Mouse (Mus musculus) right cerebral cortex, postnatal 25 days (tissue): Measurements from ENCODE around the gene Ahsa2.
"Not testable (repeated sequence)": the region's sequence is repeated elsewhere in the genome, so short reads cannot be mapped to it uniquely, and the experiment has no call there.

Experiments used
- DNase-seq: peaks from one replicate; pipeline ENCODE4 v3.0.0; 2022

Ahsa2 gene

DNA sequence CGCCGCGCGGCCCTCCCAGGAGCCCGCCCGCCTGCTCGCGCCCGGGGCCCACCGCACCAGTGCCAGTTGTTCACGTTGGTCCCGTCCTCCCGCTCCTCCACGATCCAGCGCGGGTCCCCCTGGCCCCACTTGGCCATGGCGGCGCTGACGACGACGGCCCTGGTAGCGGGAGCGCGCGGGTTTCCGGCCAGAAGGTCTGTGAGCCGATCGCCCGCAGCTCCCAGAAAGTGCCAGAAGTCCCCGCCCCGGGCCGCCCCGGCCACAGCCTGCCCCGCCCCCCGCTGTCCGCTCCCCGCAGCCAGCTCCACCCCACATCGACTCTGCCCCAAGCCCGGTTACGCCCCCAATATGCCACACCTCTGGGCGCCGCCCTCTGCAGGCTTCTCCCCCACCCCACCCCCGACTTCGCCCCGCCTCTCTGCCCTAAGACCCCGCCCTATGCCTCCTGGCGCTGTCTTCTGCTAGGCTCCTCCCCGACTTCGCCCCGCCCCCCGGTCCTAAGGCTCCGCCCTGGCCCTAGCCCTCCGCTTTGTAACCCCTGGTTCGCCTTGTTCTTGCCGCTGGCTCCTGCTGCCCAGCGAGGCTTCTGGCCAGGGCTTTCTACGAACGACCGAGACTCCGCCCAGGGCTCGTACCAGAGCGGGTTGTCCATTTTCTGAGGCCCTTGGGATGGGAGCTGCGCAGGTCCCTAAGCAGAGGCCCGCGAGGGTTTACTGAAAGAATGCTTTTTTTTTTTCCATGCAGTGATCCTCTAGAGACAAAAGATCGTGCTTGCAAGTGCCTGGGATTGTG is at the start of gene Ahsa2:
Ahsa2 (minus strand) TSS at position 313 of the 792 bp plus-strand sequence.
- peak; percentile 91 for DNase-seq

DNA sequence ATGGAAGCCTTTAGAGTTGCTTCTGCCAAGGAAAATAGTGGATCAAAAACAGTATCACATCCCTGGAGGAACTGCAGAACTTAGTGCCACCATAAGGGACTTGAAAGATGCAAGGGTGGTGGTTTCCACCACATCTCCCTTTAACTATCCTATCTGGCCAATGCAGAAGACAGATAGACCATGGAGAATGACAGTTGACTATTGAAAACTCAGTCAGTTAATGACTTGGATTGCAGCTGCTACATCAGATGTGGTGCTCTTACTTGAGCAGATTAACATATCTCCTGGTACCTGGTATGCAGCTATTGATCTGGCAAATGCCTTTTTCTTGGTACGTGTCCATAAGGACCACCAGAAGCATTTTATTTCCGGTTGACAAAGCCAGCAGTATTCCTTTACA is 39.6 kb upstream of the Ahsa2 start:
- DNase-seq: no peak

DNA sequence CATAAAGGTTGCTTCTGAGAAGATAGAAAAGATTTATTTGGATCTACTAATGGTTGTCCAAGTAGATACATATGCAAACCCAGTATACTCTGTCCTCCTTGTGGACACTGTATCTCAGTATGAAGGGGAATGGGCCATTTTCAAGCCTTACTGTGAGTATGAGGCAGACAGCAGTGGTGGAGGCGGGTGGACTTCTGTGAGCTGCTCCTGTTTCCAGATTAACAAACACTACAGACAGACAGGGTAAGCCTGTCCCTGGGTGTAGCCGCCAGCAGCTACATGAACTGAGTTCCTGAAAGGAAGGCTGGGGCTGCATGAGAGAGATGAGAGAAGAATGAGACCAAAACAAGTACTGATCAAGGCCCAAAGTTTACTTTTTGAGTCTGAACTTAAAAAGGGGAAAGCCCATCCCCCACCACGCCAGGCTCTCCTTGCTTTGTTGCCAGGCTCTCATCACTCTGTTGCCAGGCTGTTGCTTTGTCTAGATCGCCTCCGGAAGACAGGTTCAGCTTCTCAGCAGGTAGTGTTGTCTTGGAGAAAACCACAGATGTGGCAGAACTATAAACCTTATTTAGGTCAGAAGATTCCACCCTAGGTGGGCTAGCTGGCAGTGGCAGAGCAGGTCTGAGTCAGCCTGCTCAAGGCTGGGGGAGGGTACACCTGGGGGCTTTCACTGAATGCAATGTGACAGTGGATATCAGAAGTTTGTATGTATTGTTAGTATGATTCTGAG is 22.8 kb upstream of the Ahsa2 start, which contains the start of gene 1700093K21Rik:
1700093K21Rik (minus strand) TSS at position 683 of the 733 bp plus-strand sequence.
- no peak for DNase-seq

DNA sequence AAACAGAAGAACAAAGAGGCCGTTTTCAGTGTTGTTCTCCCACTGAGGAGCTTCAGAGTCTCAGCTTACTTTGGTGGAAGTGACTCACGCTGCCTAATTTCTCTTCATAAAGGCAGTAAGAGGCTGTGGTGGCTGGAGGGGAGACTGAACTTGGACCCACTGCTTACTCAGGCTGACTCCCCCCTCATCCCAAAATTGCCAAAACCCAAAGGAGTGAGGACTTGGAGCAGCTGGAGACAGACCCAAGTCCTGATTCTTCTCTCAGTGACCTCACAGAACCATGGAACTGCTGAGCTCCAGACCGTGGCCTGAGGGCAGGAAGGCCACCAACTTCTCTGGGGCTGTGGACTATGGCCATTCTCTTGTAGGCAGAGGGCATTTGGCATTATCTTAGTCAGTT is 21.2 kb upstream of the Ahsa2 start:
- DNase-seq: no peak

DNA sequence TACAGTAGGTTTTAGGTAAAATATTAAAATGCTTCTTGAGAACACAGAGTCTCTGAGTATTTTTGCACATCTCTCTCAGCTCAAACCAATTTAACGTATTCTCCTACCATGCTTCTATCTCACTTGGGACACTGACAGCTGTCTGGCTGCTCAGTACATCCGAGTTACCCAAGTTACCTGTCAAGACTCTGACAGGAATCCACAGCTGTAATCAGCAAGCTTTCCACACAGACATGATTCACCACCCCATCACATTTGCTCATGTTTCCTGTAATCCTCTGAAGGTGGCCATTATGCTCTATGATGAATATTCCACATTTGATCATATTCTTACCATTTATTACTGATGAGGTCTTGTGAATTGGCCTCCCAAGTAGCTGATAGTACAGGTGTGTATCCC is 17.5 kb upstream of the Ahsa2 start:
- no peak for DNase-seq

DNA sequence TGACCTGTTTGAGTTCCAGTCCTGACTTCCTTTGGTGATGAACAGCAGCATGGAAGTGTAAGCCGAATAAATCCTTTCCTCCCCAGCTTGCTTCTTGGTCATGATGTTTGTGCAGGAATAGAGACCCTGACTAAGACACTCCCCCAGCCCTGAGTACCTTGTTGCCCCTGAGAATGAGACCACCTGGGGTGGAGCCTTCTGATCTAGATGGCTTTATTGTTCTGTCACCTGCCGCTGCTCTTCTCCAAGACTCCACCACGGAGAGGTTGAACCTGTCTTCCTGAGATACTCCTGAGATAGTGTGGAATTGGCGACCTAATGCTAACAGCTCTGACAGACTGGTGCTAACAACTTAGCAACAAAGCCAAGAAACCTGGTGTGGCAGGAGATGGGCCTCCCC is 17.0 kb upstream of the Ahsa2 start:
- not testable (repeated sequence) for DNase-seq

DNA sequence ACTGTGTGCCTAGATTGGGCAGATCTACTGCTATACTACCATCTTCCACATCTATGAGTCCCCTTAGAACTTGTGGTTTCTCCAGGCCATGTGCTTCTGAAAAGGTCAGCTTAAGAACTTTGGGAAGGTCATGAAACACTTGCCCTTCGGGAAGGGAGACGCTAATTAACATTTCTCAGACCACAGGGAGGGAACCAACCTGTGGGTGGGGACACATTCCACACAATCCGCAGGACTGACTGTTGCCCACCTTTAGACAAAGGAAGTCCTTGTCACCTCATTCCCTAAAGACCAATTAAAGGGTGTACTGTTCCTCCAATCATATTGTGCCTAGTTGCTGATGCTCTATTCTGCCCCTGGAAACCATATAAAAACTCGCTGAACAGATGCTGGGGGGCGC is 7.0 kb upstream of the Ahsa2 start:
- DNase-seq: not testable (repeated sequence)

DNA sequence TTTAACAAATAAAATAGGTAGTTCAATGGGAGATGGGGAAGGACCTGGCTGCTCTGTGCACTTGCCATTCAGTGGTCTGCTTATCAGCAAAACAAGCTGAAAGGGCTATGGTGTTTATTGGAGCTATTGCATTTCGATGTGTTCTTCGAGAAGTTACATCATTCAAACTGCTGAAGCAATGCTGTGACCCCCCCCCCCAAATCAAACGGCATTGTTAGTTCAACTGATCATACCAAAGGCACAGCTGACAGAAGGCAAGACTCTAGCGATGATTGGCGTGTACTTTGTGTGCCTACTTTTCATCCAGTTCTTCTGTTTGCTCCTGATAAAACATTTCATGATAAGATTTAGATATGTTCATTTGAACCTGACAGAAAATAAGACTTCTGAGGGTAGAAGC is 779 bp upstream of the Ahsa2 start:
- no peak for DNase-seq

DNA sequence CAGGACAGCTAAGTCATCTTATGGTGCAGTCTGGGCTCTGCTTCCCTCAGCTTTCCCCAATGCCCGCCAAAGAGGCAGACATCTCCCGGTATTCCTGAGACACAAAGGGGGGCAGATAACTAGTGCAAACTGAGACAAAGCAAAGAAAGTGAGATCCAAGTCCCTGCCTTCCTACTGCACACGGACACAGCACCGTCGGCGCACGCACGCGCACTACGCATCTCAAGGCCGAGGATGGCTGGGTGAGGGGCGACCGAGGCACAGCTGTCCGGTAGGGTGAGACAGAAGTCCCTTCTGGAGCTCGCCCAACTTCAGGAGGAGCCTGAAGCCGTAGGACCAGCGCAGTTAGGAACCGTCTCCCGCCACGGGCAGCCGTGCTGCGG is 504 bp downstream of the Ahsa2 start:
- peak; percentile 70 for DNase-seq

DNA sequence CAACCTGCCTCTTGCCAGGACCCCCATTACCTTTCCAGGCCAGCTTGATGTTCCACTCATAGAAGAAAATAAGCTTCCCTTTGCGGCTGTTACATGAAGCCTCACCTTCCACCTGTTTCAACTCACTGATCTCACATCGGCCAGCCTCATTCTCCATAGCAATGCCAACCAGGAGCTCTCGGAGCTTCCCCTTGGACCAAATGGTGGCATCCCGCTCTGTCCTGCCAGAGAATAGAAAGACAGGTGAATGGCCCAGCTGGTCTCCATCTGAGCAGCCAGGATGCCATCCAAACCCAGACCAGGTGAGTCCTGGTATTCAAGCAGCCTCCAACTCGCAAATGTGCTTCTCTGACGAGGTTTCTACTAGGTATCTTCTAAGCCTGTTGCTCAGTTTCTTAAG is 1.2 kb downstream of the Ahsa2 start:
- DNase-seq: no peak

DNA sequence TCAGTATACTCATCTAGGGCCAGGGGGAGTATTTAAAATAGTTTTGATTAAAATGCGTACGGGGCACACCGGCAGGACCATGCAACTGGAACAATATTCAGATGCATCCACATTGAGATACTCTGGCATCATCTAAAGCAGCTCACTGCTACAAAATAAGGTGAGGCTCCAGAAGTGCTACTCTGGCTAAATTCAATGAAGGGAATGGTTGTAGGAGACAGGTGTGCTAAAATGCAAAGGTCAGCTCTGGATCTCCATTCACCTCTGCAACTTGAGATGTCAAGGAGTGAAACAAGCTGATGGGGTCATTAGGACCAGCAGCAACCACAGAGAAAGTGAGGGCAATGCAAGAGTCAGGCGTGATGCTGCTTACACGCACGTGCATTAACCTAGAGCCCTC is 2.6 kb downstream of the Ahsa2 start:
- DNase-seq: no peak

DNA sequence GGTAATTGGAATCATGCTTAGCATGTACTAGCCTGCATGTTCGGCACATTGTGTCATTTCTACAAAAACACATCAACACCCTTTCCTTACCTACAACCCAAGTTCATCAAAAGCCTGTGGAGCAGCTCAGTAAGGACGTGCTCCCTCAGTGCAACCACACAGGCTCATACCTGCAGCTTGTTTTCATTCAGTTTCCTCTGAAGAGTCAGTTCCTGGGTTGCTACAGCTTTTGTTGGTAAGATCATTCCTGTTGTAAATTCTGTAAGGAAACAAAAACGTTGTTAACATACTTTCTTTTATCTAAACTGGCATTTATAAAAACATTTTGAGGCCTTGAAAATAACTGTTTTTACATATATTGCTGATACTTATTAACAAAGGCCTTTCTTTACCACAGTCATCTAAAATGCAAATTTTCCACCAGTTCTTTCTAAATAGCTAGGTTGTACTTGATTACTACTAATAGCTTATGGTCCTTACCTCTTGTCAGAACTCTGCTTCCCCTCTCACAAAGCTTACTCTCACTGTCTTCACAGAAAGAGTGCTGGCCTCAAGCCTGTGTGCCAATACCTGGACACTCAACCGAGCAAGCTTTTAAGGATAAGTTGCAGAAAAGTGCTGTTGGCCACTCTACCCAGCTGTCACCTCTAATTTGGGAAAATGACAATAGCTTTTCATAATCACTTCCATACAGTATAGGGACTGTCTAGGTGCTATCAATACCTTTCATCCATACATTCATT is 5.6 kb downstream of the Ahsa2 start:
- no peak for DNase-seq

DNA sequence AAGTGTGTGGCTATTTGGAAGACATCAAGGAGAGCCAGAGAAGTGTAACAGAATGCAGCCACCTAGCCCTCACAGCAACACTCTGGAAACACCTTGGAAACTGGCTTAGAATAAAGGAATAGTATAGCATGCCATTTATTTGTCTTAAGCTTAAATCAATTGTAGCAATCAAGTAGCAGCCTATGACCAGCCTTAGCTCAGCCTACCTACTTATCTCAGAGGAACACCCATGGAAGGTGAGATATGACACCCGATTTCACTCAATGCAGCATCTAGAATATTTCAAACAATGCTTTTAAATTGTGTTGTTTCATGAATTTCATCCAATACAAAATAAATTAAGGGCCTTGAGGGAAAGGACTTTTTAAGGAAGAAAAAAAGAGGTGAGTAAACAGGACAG is 7.9 kb downstream of the Ahsa2 start:
- no peak for DNase-seq

DNA sequence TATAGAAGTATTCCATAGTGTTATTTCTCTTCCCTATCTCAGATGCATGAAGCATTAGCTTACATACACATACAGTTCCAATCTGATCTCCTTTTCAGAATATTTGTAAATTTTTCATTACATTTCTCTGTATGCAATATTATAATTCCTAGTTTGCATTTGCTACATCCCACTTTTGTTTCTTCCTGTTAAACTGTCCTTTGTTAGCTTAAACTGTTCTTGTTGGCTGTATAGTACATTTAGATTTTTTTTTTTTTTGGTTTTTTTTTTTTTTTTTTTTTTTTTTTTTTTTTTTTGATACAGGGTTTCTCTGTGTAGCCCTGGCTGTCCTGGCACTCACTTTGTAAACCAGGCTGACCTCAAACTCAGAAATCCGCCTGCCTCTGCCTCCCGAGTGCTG is 32.0 kb downstream of the Ahsa2 start:
- DNase-seq: not testable (repeated sequence)
